Mouse (Mus musculus) hindbrain, postnatal 0 days (tissue): ENCODE results near the gene Mtmr1. TPM values are rescaled to one million over a fixed set of nuclear protein-coding genes. Genes with fewer than 3 reads are reported as not detected.
A peak's percentile ranks its signal among the peaks of the same experiment; 100 is the strongest.
"Not testable (repeated sequence)": the region's sequence is repeated elsewhere in the genome, so short reads cannot be mapped to it uniquely, and the experiment has no call there.

Source experiments
- ATAC-seq: fragments of 200-750 bp; cut with Nextera tagmentation; 2 replicates; pipeline ENCODE4 v1.8.0; 2017; ENCODE audit warnings: mild to moderate bottlenecking, moderate TSS enrichment, moderate library complexity
- DNase-seq: peaks from one replicate; pipeline ENCODE4 v3.0.0-alpha.2; 2015; ENCODE audit warnings: low spot score
- H3K27ac ChIP-seq: fragments of 300-500 bp; sonication (generic); 2 replicates; pipeline ENCODE4 v1.5.1; 2014; ENCODE audit warnings: mild to moderate bottlenecking
- H3K27me3 ChIP-seq: fragments of 300-500 bp; sonication (generic); 2 replicates; pipeline ENCODE4 v1.6.1; 2014; ENCODE audit warnings: low read length, mixed read lengths; ENCODE audit not compliant: insufficient read depth
- H3K36me3 ChIP-seq: fragments of 300-500 bp; sonication (generic); 2 replicates; pipeline ENCODE4 v1.6.1; 2014; ENCODE audit warnings: low read length, mixed read lengths; ENCODE audit not compliant: insufficient read depth
- H3K4me1 ChIP-seq: fragments of 300-500 bp; sonication (generic); 2 replicates; pipeline ENCODE4 v1.6.1; 2014; ENCODE audit warnings: antibody characterized with exemption, low read length, mixed read lengths; ENCODE audit not compliant: insufficient read depth
- H3K4me2 ChIP-seq: fragments of 300-500 bp; sonication (generic); 2 replicates; pipeline ENCODE4 v1.6.1; 2014; ENCODE audit warnings: low read depth, mild to moderate bottlenecking, low read length, moderate library complexity, mixed read lengths
- H3K4me3 ChIP-seq: fragments of 300-500 bp; sonication (generic); 2 replicates; pipeline ENCODE4 v1.5.1; 2014; ENCODE audit warnings: low read length
- H3K9ac ChIP-seq: fragments of 300-500 bp; sonication (generic); replicated peaks from 2 replicates; pipeline ENCODE4 v1.6.1; 2014; ENCODE audit warnings: mild to moderate bottlenecking, low read length, moderate library complexity, mixed read lengths
- H3K9me3 ChIP-seq: fragments of 300-500 bp; sonication (generic); 2 replicates; pipeline ENCODE4 v1.6.1; 2016; ENCODE audit warnings: low read length, mixed read lengths
- CTCF ChIP-seq: IDR thresholded peaks from 2 replicates; pipeline ENCODE4 v1.5.1; 2016; ENCODE audit warnings: antibody characterized with exemption, control low read depth, low read depth
- WGBS: fragments of 180-500 bp; shearing (Covaris S2); extraction: QIAGEN DNeasy Blood & Tissue Kit; methylation state at CpG from one replicate; pipeline ENCODE4 v1.1.7; 2014; 5-methylcytosine and 5-hydroxymethylcytosine counted together
- polyA plus RNA-seq: library from polyadenylated mRNA; unstranded; fragments of >200 nt; fragmentation: Nextera tagmentation; extraction: Ambion mirVana; gene quantifications from 2 replicates; pipeline ENCODE4 v1.2.1, GENCODE M21; 2015
- total RNA-seq: library from RNA; depleted of rRNA; stranded (reverse); fragments of >200 nt; gene quantifications from 2 replicates; pipeline ENCODE4 v1.2.3, GENCODE M21; 2014; rRNA removed

Gene Mtmr1
- 34.6 and 42.7 TPM in 2 replicates for total RNA-seq
- 10.7 and 13.1 TPM in 2 replicates for polyA plus RNA-seq

DNA sequence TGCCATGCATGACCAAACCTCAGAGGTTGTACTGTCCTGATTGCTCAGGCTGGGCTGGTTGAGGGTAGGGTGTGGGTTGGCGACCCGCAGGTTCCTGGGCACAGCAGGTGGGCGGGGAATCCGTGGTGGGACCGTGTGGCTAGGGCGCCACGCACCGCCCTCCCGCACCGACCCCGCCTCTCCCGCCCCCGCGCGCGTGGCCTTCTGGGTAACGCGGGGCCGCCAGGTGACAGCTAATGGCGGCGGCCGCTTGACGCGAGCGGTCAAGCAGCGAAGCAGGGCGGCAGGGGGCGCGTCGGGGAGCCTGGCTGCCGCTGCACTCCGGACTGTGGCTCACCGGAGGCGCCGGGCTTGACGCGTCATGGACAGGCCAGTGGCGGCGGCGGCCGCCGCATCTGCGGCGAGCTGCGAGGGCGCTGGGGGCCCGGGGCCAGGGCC, at the start of gene Mtmr1:
Gene Mtmr1 (plus strand): TSS at position 207 of the 438 bp plus-strand sequence.
- Histone ChIP-seq H3K4me2 (peak within 1 kb of the TSS; percentile 59), H3K9ac (peak within 1 kb of the TSS; percentile 70), H3K36me3 (no peaks in the 10 kb centered on the region), H3K4me3 (peak within 1 kb of the TSS; percentile 63), H3K27ac (peak within 1 kb of the TSS; percentile 82), H3K27me3 (no peaks in the 10 kb centered on the region), H3K4me1 (no peaks in the 10 kb centered on the region), H3K9me3 (no peaks in the 10 kb centered on the region)
- no peak for TF ChIP-seq CTCF
- peak; percentile 94 for ATAC-seq
- 36% methylated on average over 40 of the region's 47 CpGs for WGBS
- peak; percentile 76 for DNase-seq

DNA sequence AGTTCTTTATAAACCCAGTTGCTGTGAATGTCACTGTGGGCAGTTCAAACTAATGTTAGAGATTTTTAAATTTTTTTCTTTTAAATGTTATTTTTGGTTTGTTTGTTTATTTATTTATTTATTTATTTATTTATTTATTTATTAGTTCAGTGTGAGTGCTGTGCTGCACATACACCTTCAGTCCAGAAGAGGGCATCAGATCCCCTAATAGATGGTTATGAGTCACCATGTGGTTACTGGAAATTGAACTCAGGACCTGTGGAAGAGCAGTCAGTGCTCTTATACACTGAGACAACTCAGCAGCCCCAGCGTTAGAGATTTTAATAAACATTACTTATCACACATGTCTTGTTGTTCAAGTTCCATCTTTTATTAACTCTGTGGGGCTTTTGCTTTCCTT, 12.5 kb upstream of the Mtmr1 start:
- Histone ChIP-seq H3K4me2 (no peak overlapping the region), H3K36me3 (no peaks in the 10 kb centered on the region), H3K9me3 (no peaks in the 10 kb centered on the region), H3K9ac (no peak overlapping the region), H3K27me3 (no peaks in the 10 kb centered on the region), H3K4me3 (no peak overlapping the region), H3K27ac (no peak overlapping the region), H3K4me1 (no peaks in the 10 kb centered on the region)
- TF ChIP-seq CTCF: no peak
- WGBS: 81% methylated on average over 1 of the region's 1 CpGs
- ATAC-seq (no peak), DNase-seq (no peak)

GRCm38 (mm10) chrX:71355331-71355730, 9.2 kb upstream of the Mtmr1 start:
- TF ChIP-seq CTCF: no peak
- H3K4me3 ChIP-seq: no peak overlapping the region
- no peak overlapping the region for H3K9ac ChIP-seq
- WGBS: 66% methylated on average over 1 of the region's 1 CpGs
- DNase-seq: no peak
- no peaks in the 10 kb centered on the region for H3K36me3 ChIP-seq
- ATAC-seq: no peak
- H3K27me3 ChIP-seq: no peaks in the 10 kb centered on the region
- H3K9me3 ChIP-seq: no peaks in the 10 kb centered on the region
- no peaks in the 10 kb centered on the region for H3K4me1 ChIP-seq
- no peak overlapping the region for H3K4me2 ChIP-seq
- no peak overlapping the region for H3K27ac ChIP-seq

DNA sequence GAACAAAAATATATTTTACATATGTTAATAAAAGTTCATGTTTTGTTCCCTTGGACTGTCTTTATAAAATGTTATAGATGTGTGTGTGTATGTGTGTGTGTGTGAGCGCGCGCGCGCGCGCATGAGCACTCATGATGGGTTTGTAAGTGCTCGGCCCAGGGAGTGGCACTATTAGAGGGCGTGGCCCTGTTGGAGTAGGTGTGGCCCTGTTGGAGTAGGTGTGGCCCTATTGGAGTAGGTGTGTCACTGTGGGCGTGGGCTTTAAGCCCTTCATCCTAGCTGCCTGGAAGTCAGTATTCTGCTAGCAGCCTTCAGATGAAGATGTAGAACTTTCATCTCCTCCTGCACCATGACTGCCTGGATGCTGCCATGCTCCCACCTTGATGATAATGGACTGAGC, 2.8 kb upstream of the Mtmr1 start:
- H3K9me3 ChIP-seq, H3K27me3 ChIP-seq, DNase-seq, H3K4me1 ChIP-seq, H3K4me2 ChIP-seq, H3K36me3 ChIP-seq, H3K9ac ChIP-seq, ATAC-seq, H3K27ac ChIP-seq, H3K4me3 ChIP-seq: not testable (repeated sequence)
- 92% methylated on average over 10 of the region's 10 CpGs for WGBS

DNA sequence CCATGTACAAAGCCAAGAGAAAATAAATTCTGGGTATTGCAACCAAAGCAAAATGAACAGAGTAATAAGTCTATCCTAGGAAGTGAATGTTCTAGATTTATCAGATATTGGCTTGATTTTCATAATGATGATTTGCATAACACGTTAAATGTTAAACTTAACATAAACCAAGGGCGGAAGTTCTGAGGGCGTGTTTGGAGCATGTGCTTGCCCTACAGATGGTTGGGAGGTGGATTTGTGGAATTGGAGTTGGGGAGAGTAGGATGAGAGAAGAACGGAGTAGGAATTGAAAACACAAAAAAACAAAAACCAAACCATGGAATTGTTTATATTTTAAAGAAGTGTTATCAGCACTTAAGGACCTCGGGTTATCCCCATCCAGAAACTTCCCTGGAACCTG, 498 bp upstream of the Mtmr1 start:
- DNase-seq (no peak), ATAC-seq (no peak)
- Histone ChIP-seq H3K4me3 (peak overlapping the region; percentile 63), H3K27ac (no peak overlapping the region), H3K4me1 (no peaks in the 10 kb centered on the region), H3K9me3 (no peaks in the 10 kb centered on the region), H3K36me3 (no peaks in the 10 kb centered on the region), H3K27me3 (no peaks in the 10 kb centered on the region), H3K9ac (peak overlapping the region; percentile 70; the same call in 1 of the 2 replicates), H3K4me2 (peak overlapping the region; percentile 59)
- TF ChIP-seq CTCF: no peak
- WGBS: 71% methylated on average over 5 of the region's 5 CpGs

- ATAC-seq (peak; percentile 75), DNase-seq (peak; percentile 35)
Observed at GRCm38 (mm10) chrX:71365011-71365410, 451 bp downstream of the Mtmr1 start.

DNA sequence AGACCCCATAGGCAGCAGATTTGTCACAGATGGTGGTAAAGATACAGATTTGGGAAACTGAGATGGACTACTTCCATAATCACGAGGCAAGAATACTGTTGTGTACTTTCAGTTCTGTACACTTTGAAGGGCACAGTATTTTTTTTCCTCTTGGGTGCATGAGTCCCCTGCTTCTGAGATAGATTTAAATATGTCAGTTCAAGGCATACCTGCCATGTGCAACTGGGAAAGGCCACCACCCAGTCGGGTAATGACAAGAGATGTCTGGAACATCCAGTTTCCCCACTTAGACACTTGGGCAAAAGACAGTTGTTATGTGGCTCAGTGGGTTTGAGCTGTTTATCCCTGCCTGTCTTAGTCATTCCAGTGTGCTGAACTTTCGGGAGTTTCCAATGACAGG, 950 bp downstream of the Mtmr1 start:
- ATAC-seq (no peak), DNase-seq (no peak)
- Histone ChIP-seq H3K27me3 (no peaks in the 10 kb centered on the region), H3K9me3 (no peaks in the 10 kb centered on the region), H3K27ac (no peak overlapping the region), H3K4me1 (no peaks in the 10 kb centered on the region), H3K36me3 (no peaks in the 10 kb centered on the region), H3K9ac (peak overlapping the region; percentile 70; the same call in 1 of the 2 replicates), H3K4me2 (peak overlapping the region; percentile 59), H3K4me3 (peak overlapping the region; percentile 63)
- WGBS: 56% methylated on average over 3 of the region's 3 CpGs
- TF ChIP-seq CTCF: no peak

More at GRCm38 (mm10) chrX:71365011-71365410, 451 bp downstream of the Mtmr1 start:
- no peak for TF ChIP-seq CTCF
- 33% methylated on average over 17 of the region's 20 CpGs for WGBS
- Histone ChIP-seq H3K4me3 (peak overlapping the region; percentile 63), H3K27me3 (no peaks in the 10 kb centered on the region), H3K36me3 (no peaks in the 10 kb centered on the region), H3K27ac (peak overlapping the region; percentile 82), H3K4me1 (no peaks in the 10 kb centered on the region), H3K9ac (peak overlapping the region; percentile 70), H3K4me2 (peak overlapping the region; percentile 59), H3K9me3 (no peaks in the 10 kb centered on the region)
